ENCODE assay signal across 9 mouse cellular contexts in genomic region chrX:53608122-53608813, GRCm38 (mm10). TPM values are rescaled to one million over a fixed set of nuclear protein-coding genes. Genes with fewer than 3 reads are reported as not detected.
A peak's percentile ranks its signal among the peaks of the same experiment; 100 is the strongest.
DNase-seq lines count a peak whose midpoint lies in the region; ATAC-seq lines count a peak whose summit lies in the region.
"Had no signal": no experiment of that assay in that cellular context is flagged by ENCODE, and none has a peak within 500 bp of the region (broad histone marks: within the 10 kb centered on the region; RNA-seq: fewer than 3 reads in every experiment).

No protein-coding gene starts in this region.

- H3K36me3 ChIP-seq in embryonic facial prominence, embryonic 10.5 days (replicated peaks): no peaks in the 10 kb centered on the region
- H3K36me3 ChIP-seq in hindbrain, embryonic 10.5 days: no peaks in the 10 kb centered on the region
- H3K36me3 ChIP-seq in midbrain, embryonic 15.5 days (replicated peaks): no peaks in the 10 kb centered on the region

- ATAC-seq in midbrain, embryonic 15.5 days (replicated peaks): peak; percentile 65
- no peak for ATAC-seq in erythroblast, adult 5-6 weeks (replicated peaks; ENCODE audit: low FRiP score, poor library complexity, severe bottlenecking)

- no peaks in the 10 kb centered on the region for H3K9me3 ChIP-seq in embryonic facial prominence, embryonic 10.5 days
- no peaks in the 10 kb centered on the region for H3K9me3 ChIP-seq in hindbrain, embryonic 10.5 days
- H3K9me3 ChIP-seq in midbrain, embryonic 15.5 days: no peaks in the 10 kb centered on the region

- peak; percentile 27 to 65 for DNase-seq in adrenal gland, adult (ENCODE audit: inconsistent age in 2 of 2, low spot score in 1 of 2)
- DNase-seq in adrenal gland, adult 8-10 months: no peak
- peak; percentile 13 for DNase-seq in Muller cell, postnatal 12 days (ENCODE audit: inconsistent ontology term)
- peak; percentile 9 for DNase-seq in embryonic facial prominence, embryonic 10.5 days (ENCODE audit: low spot score)
- peak; percentile 19 for DNase-seq in hindbrain, embryonic 10.5 days (ENCODE audit: low spot score)
- peak; percentile 11 to 14 for DNase-seq in left cerebral cortex, postnatal 36 days (ENCODE audit: low spot score in 2 of 2)

- 0 out of 2 replicates have a peak, but pooled peaks cover 5% of the 10 kb centered on the region for H3K4me1 ChIP-seq in embryonic facial prominence, embryonic 10.5 days
- H3K4me1 ChIP-seq in hindbrain, embryonic 10.5 days (replicated peaks): no peaks in the 10 kb centered on the region; the same call in 1 of the 2 replicates
- no peaks in the 10 kb centered on the region for H3K4me1 ChIP-seq in midbrain, embryonic 15.5 days

- peak overlapping the region; percentile 71 for H3K27ac ChIP-seq in embryonic facial prominence, embryonic 10.5 days (replicated peaks)
- peak overlapping the region; percentile 84 for H3K27ac ChIP-seq in hindbrain, embryonic 10.5 days
- peak overlapping the region; percentile 84 for H3K27ac ChIP-seq in midbrain, embryonic 15.5 days

- H3K27me3 ChIP-seq in embryonic facial prominence, embryonic 10.5 days (replicated peaks; ENCODE audit: low read depth, poor library complexity, severe bottlenecking): no peaks in the 10 kb centered on the region
- no peaks in the 10 kb centered on the region for H3K27me3 ChIP-seq in hindbrain, embryonic 10.5 days (ENCODE audit: insufficient read depth, poor library complexity, severe bottlenecking)
- H3K27me3 ChIP-seq in midbrain, embryonic 15.5 days (replicated peaks): no peaks in the 10 kb centered on the region

- 29% methylated on average over 18 of the region's 18 CpGs for WGBS in embryonic facial prominence, embryonic 10.5 days
- WGBS in hindbrain, embryonic 10.5 days: 24% methylated on average over 18 of the region's 18 CpGs
- WGBS in midbrain, embryonic 15.5 days: 25% methylated on average over 15 of the region's 18 CpGs

- H3K9ac ChIP-seq in midbrain, embryonic 15.5 days: peak overlapping the region; percentile 53

- H3K4me2 ChIP-seq in midbrain, embryonic 15.5 days: peak overlapping the region; percentile 54

- H3K4me3 ChIP-seq in embryonic facial prominence, embryonic 10.5 days: peak overlapping the region; percentile 54
- H3K4me3 ChIP-seq in hindbrain, embryonic 10.5 days: peak overlapping the region; percentile 50
- H3K4me3 ChIP-seq in midbrain, embryonic 15.5 days: peak overlapping the region; percentile 52

- intact Hi-C loops in left cerebral cortex, postnatal 36 days (cut with DNase I): loop anchor here (5.0 kb wide), 1 partner anchor 64 kb away; the partner anchor contains the start of gene Rtl8b

RNA-seq across cellular contexts. Expression of gene Rtl8c, which starts 0.4 kb away (rescaled TPM):
- total RNA-seq in adrenal gland, adult 8-10 months (2022): 100 to 1,000 TPM; 141 to 228 (median 193) TPM
- polyA plus RNA-seq in embryonic facial prominence, embryonic 10.5 days (2016; fragmentation: Nextera tagmentation; extraction: Ambion mirVana): 25.0 and 26.3 TPM in 2 replicates
- 40.0 and 58.2 TPM in 2 replicates for polyA plus RNA-seq in hindbrain, embryonic 10.5 days (2016; fragmentation: Nextera tagmentation; extraction: Ambion mirVana)
- total RNA-seq in left cerebral cortex, postnatal 36 days (2021): 100 to 1,000 TPM; 238 to 271 TPM
- 221 and 226 TPM in 2 replicates for polyA plus RNA-seq in midbrain, embryonic 15.5 days (2015; fragmentation: Nextera tagmentation; extraction: Ambion mirVana)
- not detected in 2 replicates for total RNA-seq in erythroblast, adult 5-6 weeks (2015; ENCODE audit: low replicate concordance)
- not detected in 2 replicates for total RNA-seq in erythroblast, adult 5-6 weeks (2017; ENCODE audit: low replicate concordance)

RNA-seq across cellular contexts. Expression of gene Gm14597, which starts 0.5 kb away (rescaled TPM):
- 1 to 10 TPM in 1 of 4 experiments, not detected in 3; 1.3 TPM for total RNA-seq in adrenal gland, adult 8-10 months (2022)
- polyA plus RNA-seq in embryonic facial prominence, embryonic 10.5 days (2016; fragmentation: Nextera tagmentation; extraction: Ambion mirVana): not detected in 2 replicates
- not detected in 2 replicates for polyA plus RNA-seq in hindbrain, embryonic 10.5 days (2016; fragmentation: Nextera tagmentation; extraction: Ambion mirVana)
- total RNA-seq in left cerebral cortex, postnatal 36 days (2021): not detected
- 0.70 TPM in 1 of 2 replicates, not detected in the other for polyA plus RNA-seq in midbrain, embryonic 15.5 days (2015; fragmentation: Nextera tagmentation; extraction: Ambion mirVana)
- not detected in 2 replicates for total RNA-seq in erythroblast, adult 5-6 weeks (2015; ENCODE audit: low replicate concordance)
- not detected in 2 replicates for total RNA-seq in erythroblast, adult 5-6 weeks (2017; ENCODE audit: low replicate concordance)
- total RNA-seq: gastrocnemius, postnatal 4 days had no signal

RNA-seq across cellular contexts. Expression of gene Rtl8a, which starts 35.2 kb away (rescaled TPM):
- 100 to 1,000 TPM; 177 to 219 (median 193) TPM for total RNA-seq in adrenal gland, adult 8-10 months (2022)
- 44.2 and 50.6 TPM in 2 replicates for polyA plus RNA-seq in embryonic facial prominence, embryonic 10.5 days (2016; fragmentation: Nextera tagmentation; extraction: Ambion mirVana)
- 68.5 and 96.4 TPM in 2 replicates for polyA plus RNA-seq in hindbrain, embryonic 10.5 days (2016; fragmentation: Nextera tagmentation; extraction: Ambion mirVana)
- 100 to 1,000 TPM; 285 to 399 TPM for total RNA-seq in left cerebral cortex, postnatal 36 days (2021)
- polyA plus RNA-seq in midbrain, embryonic 15.5 days (2015; fragmentation: Nextera tagmentation; extraction: Ambion mirVana): 231 and 240 TPM in 2 replicates
- 4.0 TPM in 1 of 2 replicates, not detected in the other for total RNA-seq in erythroblast, adult 5-6 weeks (2015; ENCODE audit: low replicate concordance)
- 0.42 and 1.4 TPM in 2 replicates for total RNA-seq in erythroblast, adult 5-6 weeks (2017; ENCODE audit: low replicate concordance)

Comparison
In these comparisons a context has a peak if more than half of its experiments do, and no peak if none do; other contexts are left out.
1. RNA of gene Rtl8c, which starts 0.4 kb away (total RNA-seq): 238 to 271 TPM in left cerebral cortex, postnatal 36 days and 141 to 228 TPM in adrenal gland, adult 8-10 months; not detected in erythroblast, adult 5-6 weeks; every median in the first group is over 10 times any median in the second.
2. RNA of gene Rtl8a, which starts 35.2 kb away (total RNA-seq): 285 to 399 TPM in left cerebral cortex, postnatal 36 days and 177 to 219 TPM in adrenal gland, adult 8-10 months; 0.42 to 4.0 TPM in erythroblast, adult 5-6 weeks; every median in the first group is over 10 times any median in the second.
3. Peak in every context shown above with its lines, with median percentiles within 50 percentile points of each other: H3K27ac ChIP-seq and H3K4me3 ChIP-seq.